Mouse (Mus musculus) limb, embryonic 15.5 days (tissue): ENCODE data around the gene Aqp1. TPM values are rescaled to one million over a fixed set of nuclear protein-coding genes. Genes with fewer than 3 reads are reported as not detected.

Experiments
- ATAC-seq: fragments of 200-750 bp; cut with Nextera tagmentation; 2 replicates; pipeline ENCODE4 v1.8.0; 2017; ENCODE audit warnings: low read depth, moderate TSS enrichment; ENCODE audit not compliant: insufficient number of reproducible peaks, low FRiP score, low TSS enrichment
- H3K27ac ChIP-seq: fragments of 300-500 bp; sonication (generic); 2 replicates; pipeline ENCODE4 v1.5.1; 2015; ENCODE audit warnings: moderate library complexity, mild to moderate bottlenecking, inconsistent platforms
- H3K27me3 ChIP-seq: fragments of 300-500 bp; sonication (generic); 2 replicates; pipeline ENCODE4 v1.6.1; 2015; ENCODE audit warnings: inconsistent platforms
- H3K36me3 ChIP-seq: fragments of 300-500 bp; sonication (generic); 2 replicates; pipeline ENCODE4 v1.6.1; 2015; ENCODE audit warnings: inconsistent platforms
- H3K4me1 ChIP-seq: fragments of 300-500 bp; sonication (generic); 2 replicates; pipeline ENCODE4 v1.6.1; 2015; ENCODE audit warnings: inconsistent platforms
- H3K4me2 ChIP-seq: fragments of 300-500 bp; sonication (generic); 2 replicates; pipeline ENCODE4 v1.6.1; 2015; ENCODE audit warnings: mild to moderate bottlenecking, inconsistent platforms
- H3K4me3 ChIP-seq: fragments of 300-500 bp; sonication (generic); 2 replicates; pipeline ENCODE4 v1.5.1; 2015; ENCODE audit warnings: mild to moderate bottlenecking, inconsistent platforms
- H3K9ac ChIP-seq: fragments of 300-500 bp; sonication (generic); 2 replicates; pipeline ENCODE4 v1.6.1; 2015; ENCODE audit warnings: inconsistent platforms
- H3K9me3 ChIP-seq: fragments of 300-500 bp; sonication (generic); 2 replicates; pipeline ENCODE4 v1.6.1; 2016; ENCODE audit warnings: inconsistent platforms
- WGBS: fragments of 180-500 bp; shearing (Covaris S2); methylation state at CpG from one replicate; pipeline ENCODE4 v1.1.7; 2015; 5-methylcytosine and 5-hydroxymethylcytosine counted together
- polyA plus RNA-seq: library from polyadenylated mRNA; unstranded; fragments of >200 nt; fragmentation: Nextera tagmentation; extraction: Ambion mirVana; gene quantifications from 2 replicates; pipeline ENCODE4 v1.2.1, GENCODE M21; 2015

Aqp1 gene
- polyA plus RNA-seq, 1 experiment from 2014 or later = 122 TPM

DNA sequence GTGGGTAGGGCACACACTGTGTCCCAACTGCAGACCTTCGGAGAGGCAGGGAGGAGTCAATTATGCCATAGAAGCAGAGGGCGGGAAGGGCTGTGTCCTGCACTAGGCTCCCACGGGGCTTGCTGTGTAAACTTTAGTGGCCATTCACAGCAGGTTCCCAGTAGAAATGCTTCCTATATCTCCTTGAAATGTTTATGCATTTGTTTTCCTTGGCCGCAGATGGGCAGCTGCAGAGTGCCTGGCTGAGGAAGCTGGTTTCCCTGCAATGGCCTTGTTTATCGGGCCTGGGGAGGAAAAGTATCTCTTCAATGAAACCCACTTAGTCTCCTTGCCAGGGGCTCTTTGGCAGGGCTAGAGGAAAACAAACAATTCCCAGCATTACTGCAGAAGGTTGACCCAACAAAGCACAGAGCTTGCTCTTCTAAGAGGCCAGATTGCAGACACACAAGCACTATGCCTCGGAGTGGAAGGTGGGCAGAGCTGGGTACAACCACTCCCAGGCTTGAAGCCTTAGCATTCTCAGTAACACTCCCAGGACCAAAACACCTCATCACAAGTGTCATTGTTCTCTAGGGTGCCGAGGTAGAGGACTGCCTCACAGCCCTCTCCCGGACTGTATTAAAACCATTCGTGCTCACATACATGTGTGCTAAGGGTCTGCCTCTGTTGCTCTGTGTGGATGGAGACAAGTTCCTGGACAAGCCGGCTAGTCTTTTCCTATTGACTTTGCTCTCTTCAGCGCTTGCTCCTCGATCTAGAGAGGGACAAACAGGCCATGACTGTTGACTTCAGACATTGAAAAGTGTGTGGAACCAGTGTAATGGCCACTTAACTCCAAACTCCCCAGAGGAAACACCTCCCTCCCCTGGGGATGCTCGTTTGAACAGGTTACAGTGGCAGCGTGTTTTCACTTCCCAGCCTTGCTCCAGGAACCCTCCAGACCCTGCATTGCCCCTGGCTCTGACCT is 16.4 kb upstream of the Aqp1 start:
- Histone ChIP-seq H3K27ac (peak overlapping the region; percentile 38; the same call in 1 of the 2 replicates), H3K36me3 (0 out of 2 replicates have a peak, but pooled peaks cover 5% of the 10 kb centered on the region), H3K4me2 (no peak overlapping the region), H3K4me3 (no peak overlapping the region), H3K9me3 (no peaks in the 10 kb centered on the region), H3K27me3 (no peaks in the 10 kb centered on the region), H3K9ac (no peak overlapping the region), H3K4me1 (0 out of 2 replicates have a peak, but pooled peaks cover 7% of the 10 kb centered on the region)
- ATAC-seq = no peak
- WGBS = 60% methylated on average over 14 of the region's 14 CpGs

- ATAC-seq = no peak
- Histone ChIP-seq H3K4me2 (no peak overlapping the region), H3K4me3 (no peak overlapping the region), H3K27me3 (no peaks in the 10 kb centered on the region), H3K36me3 (0 out of 2 replicates have a peak, but pooled peaks cover 5% of the 10 kb centered on the region), H3K9ac (no peak overlapping the region), H3K9me3 (no peaks in the 10 kb centered on the region), H3K4me1 (0 out of 2 replicates have a peak, but pooled peaks cover 7% of the 10 kb centered on the region), H3K27ac (no peak overlapping the region)
- 85% methylated on average over 4 of the region's 4 CpGs for WGBS
Measured at GRCm38 (mm10) chr6:55320894-55321293, 15.3 kb upstream of the Aqp1 start.

GRCm38 (mm10) chr6:55321518-55321917 is 14.7 kb upstream of the Aqp1 start:
- no peak overlapping the region for H3K9ac ChIP-seq
- no peaks in the 10 kb centered on the region for H3K27me3 ChIP-seq
- H3K27ac ChIP-seq = no peak overlapping the region
- 66% methylated on average over 6 of the region's 6 CpGs for WGBS
- H3K4me3 ChIP-seq = no peak overlapping the region
- H3K9me3 ChIP-seq = no peaks in the 10 kb centered on the region
- H3K4me1 ChIP-seq = 0 out of 2 replicates have a peak, but pooled peaks cover 7% of the 10 kb centered on the region
- ATAC-seq = no peak
- H3K36me3 ChIP-seq = 0 out of 2 replicates have a peak, but pooled peaks cover 5% of the 10 kb centered on the region
- H3K4me2 ChIP-seq = no peak overlapping the region

GRCm38 (mm10) chr6:55322980-55323379 is 13.3 kb upstream of the Aqp1 start:
- Histone ChIP-seq H3K36me3 (0 out of 2 replicates have a peak, but pooled peaks cover 5% of the 10 kb centered on the region), H3K4me2 (no peak overlapping the region), H3K9ac (no peak overlapping the region), H3K27me3 (no peaks in the 10 kb centered on the region), H3K9me3 (no peaks in the 10 kb centered on the region), H3K4me1 (peaks cover 13% of the 10 kb centered on the region; the same call in 1 of the 2 replicates), H3K27ac (no peak overlapping the region), H3K4me3 (no peak overlapping the region)
- no peak for ATAC-seq
- WGBS = 84% methylated on average over 2 of the region's 2 CpGs

DNA sequence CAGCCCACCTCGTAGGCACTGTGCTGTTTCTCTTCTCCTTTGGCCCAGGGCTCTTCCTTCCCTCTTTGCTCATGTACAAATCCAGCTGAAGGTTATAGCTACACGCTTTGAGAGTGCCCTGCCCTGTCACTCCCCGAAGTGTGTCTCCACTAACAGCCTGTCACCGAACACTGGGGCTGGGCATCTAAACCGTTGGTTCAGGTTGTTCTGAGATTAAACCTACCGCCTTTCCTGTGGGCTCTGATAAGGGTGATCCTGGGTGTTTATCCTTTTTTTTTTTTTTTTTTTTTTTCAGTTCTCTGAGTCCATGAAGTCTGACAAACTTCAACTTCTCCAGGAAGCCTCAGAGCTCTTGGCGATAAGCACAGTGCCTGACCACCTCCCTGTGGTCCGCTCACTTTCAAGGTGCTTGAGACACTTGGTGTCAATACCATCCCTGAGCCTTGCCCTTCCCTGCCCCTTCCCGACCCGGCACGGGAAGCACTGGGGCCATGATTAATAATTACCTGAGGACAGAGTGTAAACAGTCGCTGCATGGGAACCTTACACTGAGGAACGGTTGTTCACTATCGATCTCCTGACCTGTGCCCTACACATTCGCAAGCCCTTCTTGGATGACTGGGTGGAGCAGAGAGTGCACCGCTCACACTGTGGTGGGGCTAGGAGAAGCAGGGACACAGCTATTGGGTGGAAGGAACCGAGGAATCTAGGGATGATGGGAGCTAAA is 12.2 kb upstream of the Aqp1 start:
- no peak overlapping the region for H3K4me2 ChIP-seq
- no peak overlapping the region for H3K4me3 ChIP-seq
- no peak overlapping the region for H3K27ac ChIP-seq
- H3K9me3 ChIP-seq = no peaks in the 10 kb centered on the region
- ATAC-seq = no peak
- H3K36me3 ChIP-seq = no peaks in the 10 kb centered on the region
- H3K4me1 ChIP-seq = peaks cover 11% of the 10 kb centered on the region; the same call in 1 of the 2 replicates
- H3K27me3 ChIP-seq = no peaks in the 10 kb centered on the region
- no peak overlapping the region for H3K9ac ChIP-seq
- WGBS = 84% methylated on average over 17 of the region's 17 CpGs

DNA sequence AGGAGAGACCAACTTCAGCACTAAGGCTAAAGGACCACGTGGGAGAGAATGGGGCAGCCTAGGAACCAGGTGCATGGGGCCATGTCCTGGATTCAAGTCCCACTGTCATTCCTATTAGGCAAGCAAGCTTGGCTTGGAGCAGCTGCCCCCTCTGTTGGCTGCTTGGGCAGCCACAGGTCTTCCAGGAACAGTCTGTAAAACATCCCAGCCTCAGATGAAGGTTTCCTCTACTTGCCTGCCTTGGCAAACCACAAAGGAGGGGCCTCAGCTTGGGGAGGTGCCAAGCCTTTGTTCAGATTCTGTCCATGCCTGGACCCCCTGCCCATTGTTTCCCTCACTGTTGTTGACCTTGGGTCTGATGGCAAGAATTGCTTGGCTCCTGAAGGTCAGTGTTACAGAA is 11.4 kb upstream of the Aqp1 start:
- Histone ChIP-seq H3K4me3 (no peak overlapping the region), H3K9ac (no peak overlapping the region), H3K27ac (no peak overlapping the region), H3K9me3 (no peaks in the 10 kb centered on the region), H3K36me3 (no peaks in the 10 kb centered on the region), H3K4me1 (peaks cover 6% of the 10 kb centered on the region; the same call in 1 of the 2 replicates), H3K27me3 (no peaks in the 10 kb centered on the region), H3K4me2 (no peak overlapping the region)
- WGBS = 74% methylated on average over 1 of the region's 1 CpGs
- no peak for ATAC-seq

GRCm38 (mm10) chr6:55326299-55326698 is 9.9 kb upstream of the Aqp1 start:
- Histone ChIP-seq H3K9ac (no peak overlapping the region), H3K27ac (no peak overlapping the region), H3K9me3 (no peaks in the 10 kb centered on the region), H3K36me3 (no peaks in the 10 kb centered on the region), H3K27me3 (no peaks in the 10 kb centered on the region), H3K4me3 (no peak overlapping the region), H3K4me1 (peaks cover 12% of the 10 kb centered on the region), H3K4me2 (no peak overlapping the region)
- ATAC-seq = no peak
- WGBS = 74% methylated on average over 4 of the region's 4 CpGs

DNA sequence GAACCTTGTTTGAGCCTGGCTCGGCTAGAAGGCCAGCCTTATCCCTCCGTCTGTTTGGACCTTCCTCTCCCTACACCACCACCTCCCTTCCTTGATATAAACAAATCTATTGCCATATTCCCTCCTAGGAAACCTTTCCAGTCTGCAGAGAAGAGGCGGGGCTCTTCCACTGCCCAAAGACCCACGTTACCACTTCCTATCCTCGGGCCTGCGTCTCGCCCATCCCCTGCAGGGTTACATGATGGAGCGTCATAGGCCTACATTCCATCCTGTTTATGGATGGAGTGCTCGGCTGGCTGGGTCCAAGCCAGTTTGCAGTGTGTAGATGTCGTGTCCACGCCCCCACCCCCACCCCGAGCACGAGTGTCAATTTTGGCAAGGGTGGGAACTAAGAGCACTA is 8.9 kb upstream of the Aqp1 start:
- H3K27ac ChIP-seq = no peak overlapping the region
- H3K4me1 ChIP-seq = peaks cover 23% of the 10 kb centered on the region
- H3K4me3 ChIP-seq = no peak overlapping the region
- no peaks in the 10 kb centered on the region for H3K27me3 ChIP-seq
- H3K4me2 ChIP-seq = no peak overlapping the region
- WGBS = 67% methylated on average over 13 of the region's 13 CpGs
- ATAC-seq = no peak
- no peaks in the 10 kb centered on the region for H3K36me3 ChIP-seq
- H3K9me3 ChIP-seq = no peaks in the 10 kb centered on the region
- no peak overlapping the region for H3K9ac ChIP-seq

GRCm38 (mm10) chr6:55328179-55328578 is 8.1 kb upstream of the Aqp1 start:
- peaks cover 31% of the 10 kb centered on the region for H3K4me1 ChIP-seq
- no peak overlapping the region for H3K4me3 ChIP-seq
- no peaks in the 10 kb centered on the region for H3K27me3 ChIP-seq

GRCm38 (mm10) chr6:55331315-55331714 is 4.9 kb upstream of the Aqp1 start:
- no peak for ATAC-seq
- 54% methylated on average over 6 of the region's 6 CpGs for WGBS
- H3K36me3 ChIP-seq = no peaks in the 10 kb centered on the region
- H3K4me1 ChIP-seq = peaks cover 56% of the 10 kb centered on the region
- no peak overlapping the region for H3K4me2 ChIP-seq
- no peaks in the 10 kb centered on the region for H3K27me3 ChIP-seq
- H3K4me3 ChIP-seq = no peak overlapping the region
- H3K27ac ChIP-seq = no peak overlapping the region
- no peak overlapping the region for H3K9ac ChIP-seq
- H3K9me3 ChIP-seq = no peaks in the 10 kb centered on the region

More at GRCm38 (mm10) chr6:55328179-55328578, 8.1 kb upstream of the Aqp1 start:
- no peak overlapping the region for H3K9ac ChIP-seq
- 74% methylated on average over 4 of the region's 4 CpGs for WGBS
- no peaks in the 10 kb centered on the region for H3K9me3 ChIP-seq
- H3K27ac ChIP-seq = no peak overlapping the region
- no peak overlapping the region for H3K4me2 ChIP-seq
- no peak for ATAC-seq
- H3K36me3 ChIP-seq = no peaks in the 10 kb centered on the region

DNA sequence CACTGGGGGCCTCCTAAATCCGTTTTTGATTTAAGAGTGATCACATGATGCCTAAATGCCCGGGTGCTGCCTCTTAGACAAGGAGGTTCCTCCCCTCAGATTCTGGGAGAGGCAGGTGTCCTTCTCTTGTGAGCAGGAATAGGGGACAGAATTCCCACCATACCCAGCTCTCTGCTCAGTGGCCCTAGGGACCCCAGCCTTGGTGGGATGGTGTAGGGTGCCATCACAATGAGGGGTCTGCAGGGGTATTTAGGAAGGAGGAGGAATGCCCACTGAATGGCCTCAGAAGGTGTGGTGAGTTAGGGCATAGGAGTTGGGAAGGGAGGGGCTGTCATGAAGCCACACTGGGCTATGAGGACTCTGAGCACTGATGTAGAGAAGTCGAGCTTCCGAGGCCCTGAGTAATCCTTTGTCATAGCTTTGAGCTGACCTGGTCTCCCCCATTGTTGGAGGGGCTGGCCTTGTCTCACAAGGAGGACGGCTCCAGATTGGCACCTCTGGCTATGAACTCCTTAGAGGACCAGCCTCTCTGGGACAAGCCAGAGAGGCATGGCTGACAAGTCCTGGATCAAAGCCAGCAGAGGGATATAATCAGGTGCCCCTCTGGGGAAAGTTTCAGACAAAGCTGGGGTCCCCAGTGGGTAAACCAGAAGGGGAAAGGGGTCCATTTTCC is 4.0 kb upstream of the Aqp1 start:
- peaks cover 62% of the 10 kb centered on the region for H3K4me1 ChIP-seq
- no peak overlapping the region for H3K4me2 ChIP-seq
- WGBS = 41% methylated on average over 5 of the region's 5 CpGs

More for the DNA sequence above, 4.0 kb upstream of the Aqp1 start:
- Histone ChIP-seq H3K9me3 (no peaks in the 10 kb centered on the region), H3K36me3 (no peaks in the 10 kb centered on the region), H3K27ac (peak overlapping the region; percentile 80), H3K9ac (no peak overlapping the region), H3K27me3 (no peaks in the 10 kb centered on the region), H3K4me3 (no peak overlapping the region)
- ATAC-seq = no peak
